In genomic region chr6:134189174-134189573, GRCm38 (mm10) we compare ENCODE assay signal across 8 mouse cellular contexts.
DNase-seq lines count a peak whose midpoint lies in the region; ATAC-seq and TF ChIP-seq lines count a peak whose summit lies in the region.

No protein-coding gene starts in this region.

- no peak for TF ChIP-seq POLR2A in lung, adult 2 months (IDR thresholded peaks at IDR 0.05; ENCODE audit: borderline replicate concordance, extremely low read depth, low read depth, low read length)
- TF ChIP-seq POLR2A in small intestine, adult 2 months (IDR thresholded peaks at IDR 0.05; ENCODE audit: low read depth, low read length): no peak

- no peaks in the 10 kb centered on the region for H3K9me3 ChIP-seq in lung, embryonic 15.5 days
- H3K9me3 ChIP-seq in limb, embryonic 11.5 days (ENCODE audit: control insufficient read depth, low read length): no peaks in the 10 kb centered on the region

- peak overlapping the region; percentile 86 for H3K27ac ChIP-seq in lung, embryonic 15.5 days
- H3K27ac ChIP-seq in limb, embryonic 11.5 days (replicated peaks; ENCODE audit: low read depth, low read length): no peak overlapping the region
- H3K27ac ChIP-seq in small intestine, adult 2 months (ENCODE audit: insufficient read depth, low read depth, low read length): peak overlapping the region; percentile 51

- DNase-seq in cerebellum, postnatal 10 days: no peak
- DNase-seq in lung, adult 2 months: no peak
- no peak for DNase-seq in limb, embryonic 11.5 days (ENCODE audit: low spot score)
- DNase-seq in layer of hippocampus, postnatal 36 days: no peak
- DNase-seq in right cerebral cortex, postnatal 25 days: no peak

- no peak for TF ChIP-seq CTCF in lung, adult 2 months (IDR thresholded peaks at IDR 0.05; ENCODE audit: insufficient read depth, low read length)
- TF ChIP-seq CTCF in small intestine, adult 2 months (IDR thresholded peaks at IDR 0.05; ENCODE audit: extremely low read depth, insufficient read length, insufficient replicate concordance, low read depth, low read length): no peak

- no peak overlapping the region for H3K4me3 ChIP-seq in lung, embryonic 15.5 days
- H3K4me3 ChIP-seq in lung, adult 2 months (replicated peaks; ENCODE audit: extremely low read depth, low read depth, low read length): no peak overlapping the region
- H3K4me3 ChIP-seq in limb, embryonic 11.5 days (ENCODE audit: low read depth, low read length): no peak overlapping the region
- no peak overlapping the region for H3K4me3 ChIP-seq in small intestine, adult 2 months (ENCODE audit: low read depth, low read length)

- no peaks in the 10 kb centered on the region for H3K27me3 ChIP-seq in lung, embryonic 15.5 days
- no peaks in the 10 kb centered on the region for H3K27me3 ChIP-seq in limb, embryonic 11.5 days (ENCODE audit: control insufficient read depth, insufficient read depth, low read length)
- no peaks in the 10 kb centered on the region for H3K27me3 ChIP-seq in small intestine, adult 2 months (ENCODE audit: control insufficient read depth, insufficient read depth, low read length)

- ATAC-seq in cerebellum, adult (ENCODE audit: insufficient number of reproducible peaks, low FRiP score, low TSS enrichment): 0 out of 2 replicates have a peak, but pooled peaks have one; percentile 28
- peak; percentile 39 for ATAC-seq in lung, embryonic 15.5 days (ENCODE audit: borderline replicate concordance, extremely low read depth, low FRiP score, low TSS enrichment)
- ATAC-seq in limb, embryonic 11.5 days (ENCODE audit: insufficient number of reproducible peaks, low FRiP score, low TSS enrichment, low read depth): peak; percentile 20; the same call in 1 of the 2 replicates

- peaks cover 52% of the 10 kb centered on the region for H3K4me1 ChIP-seq in lung, embryonic 15.5 days
- peaks cover 9% of the 10 kb centered on the region for H3K4me1 ChIP-seq in lung, adult 2 months (ENCODE audit: control insufficient read depth, insufficient read depth, low read length)
- H3K4me1 ChIP-seq in limb, embryonic 11.5 days (ENCODE audit: control insufficient read depth, insufficient read depth, low read length): peaks cover 3% of the 10 kb centered on the region; the same call in 1 of the 2 replicates
- peaks cover 17% of the 10 kb centered on the region for H3K4me1 ChIP-seq in small intestine, adult 2 months (ENCODE audit: control insufficient read depth, insufficient read depth, insufficient read length, low read length)

- 7% methylated on average over 5 of the region's 5 CpGs for WGBS in lung, embryonic 15.5 days
- 18% methylated on average over 5 of the region's 5 CpGs for WGBS in lung, adult 2 months
- WGBS in limb, embryonic 11.5 days: 42% methylated on average over 5 of the region's 5 CpGs
- 13% methylated on average over 5 of the region's 5 CpGs for WGBS in small intestine, adult 2 months

- H3K4me2 ChIP-seq in lung, embryonic 15.5 days: peak overlapping the region; percentile 32
- H3K4me2 ChIP-seq in limb, embryonic 11.5 days (ENCODE audit: low read depth, severe bottlenecking): no peak overlapping the region

- no peak overlapping the region for H3K9ac ChIP-seq in lung, embryonic 15.5 days
- H3K9ac ChIP-seq in limb, embryonic 11.5 days (ENCODE audit: low read length): no peak overlapping the region

- no peaks in the 10 kb centered on the region for H3K36me3 ChIP-seq in lung, embryonic 15.5 days
- no peaks in the 10 kb centered on the region for H3K36me3 ChIP-seq in limb, embryonic 11.5 days (ENCODE audit: control insufficient read depth, insufficient read depth, low read length)
- H3K36me3 ChIP-seq in small intestine, adult 2 months (ENCODE audit: control insufficient read depth, insufficient read depth, low read length): no peaks in the 10 kb centered on the region
